Mouse (Mus musculus) lung, adult 2 months (tissue): ENCODE data around the gene Muc4. TPM values are rescaled to one million over a fixed set of nuclear protein-coding genes. Genes with fewer than 3 reads are reported as not detected.

Source experiments
- DNase-seq: peaks from one replicate; pipeline ENCODE4 v3.0.0; 2022
- H3K4me1 ChIP-seq: fragments of 200-500 bp; 2 replicates; pipeline ENCODE4 v1.6.1; 2011; ENCODE audit warnings: low read length; ENCODE audit not compliant: control insufficient read depth, insufficient read depth
- H3K4me3 ChIP-seq: fragments of 200-500 bp; replicated peaks from 2 replicates; pipeline ENCODE3; 2011; ENCODE audit warnings: low read depth, mild to moderate bottlenecking, control low read depth, low read length; ENCODE audit errors: extremely low read depth
- CTCF ChIP-seq: fragments of 200-500 bp; IDR thresholded peaks from 2 replicates; pipeline ENCODE4 v1.5.1; 2011; ENCODE audit warnings: mild to moderate bottlenecking, low read length, control low read depth; ENCODE audit not compliant: insufficient read depth
- POLR2A ChIP-seq: fragments of 200-500 bp; IDR thresholded peaks from 2 replicates; pipeline ENCODE4 v1.6.1; 2011; ENCODE audit warnings: low read depth, mild to moderate bottlenecking, control low read depth, low read length, borderline replicate concordance; ENCODE audit errors: extremely low read depth
- WGBS: fragments of 180-500 bp; shearing (Covaris S2); methylation state at CpG from one replicate; pipeline ENCODE4 v1.1.7; 2018; 5-methylcytosine and 5-hydroxymethylcytosine counted together
- polyA plus RNA-seq: library from polyadenylated mRNA; depleted of rRNA; stranded (reverse); fragments of >200 nt; gene quantifications from 2 replicates; pipeline ENCODE4 v1.2.3, GENCODE M21; 2012

The Muc4 gene
- polyA plus RNA-seq, 1 experiment = 17.3 TPM

GRCm38 (mm10) chr16:32750242-32751127 lies 14.8 kb downstream of the Muc4 start:
- Histone ChIP-seq H3K4me3 (no peak overlapping the region), H3K4me1 (no peaks in the 10 kb centered on the region)
- TF ChIP-seq CTCF = no peak
- no peak for TF ChIP-seq POLR2A
- 73% methylated on average over 5 of the region's 5 CpGs for WGBS
- no peak for DNase-seq

GRCm38 (mm10) chr16:32764550-32764949 lies 28.9 kb downstream of the Muc4 start:
- WGBS = 83% methylated on average over 2 of the region's 2 CpGs
- H3K4me1 ChIP-seq = no peaks in the 10 kb centered on the region
- no peak overlapping the region for H3K4me3 ChIP-seq
- no peak for TF ChIP-seq POLR2A
- TF ChIP-seq CTCF = no peak
- DNase-seq = no peak

GRCm38 (mm10) chr16:32764961-32765360 lies 29.3 kb downstream of the Muc4 start:
- Histone ChIP-seq H3K4me1 (no peaks in the 10 kb centered on the region), H3K4me3 (no peak overlapping the region)
- no peak for TF ChIP-seq CTCF
- no peak for TF ChIP-seq POLR2A
- no peak for DNase-seq
- WGBS = 68% methylated on average over 6 of the region's 6 CpGs

GRCm38 (mm10) chr16:32766904-32767303 lies 31.2 kb downstream of the Muc4 start:
- TF ChIP-seq CTCF (no peak), POLR2A (no peak)
- no peaks in the 10 kb centered on the region for H3K4me1 ChIP-seq
- no peak overlapping the region for H3K4me3 ChIP-seq
- no peak for DNase-seq
- WGBS = 94% methylated on average over 7 of the region's 7 CpGs

- TF ChIP-seq CTCF = no peak
- TF ChIP-seq POLR2A = no peak
- no peak for DNase-seq
- 67% methylated on average over 10 of the region's 10 CpGs for WGBS
- H3K4me1 ChIP-seq = no peaks in the 10 kb centered on the region
- H3K4me3 ChIP-seq = no peak overlapping the region
Observed at GRCm38 (mm10) chr16:32776676-32777075, 41.0 kb downstream of the Muc4 start.

GRCm38 (mm10) chr16:32778956-32779355 lies 43.3 kb downstream of the Muc4 start:
- WGBS = 66% methylated on average over 8 of the region's 8 CpGs

GRCm38 (mm10) chr16:32783324-32784062 lies 47.8 kb downstream of the Muc4 start:
- no peak for DNase-seq

More at GRCm38 (mm10) chr16:32778956-32779355, 43.3 kb downstream of the Muc4 start:
- Histone ChIP-seq H3K4me3 (no peak overlapping the region), H3K4me1 (no peaks in the 10 kb centered on the region)
- no peak for TF ChIP-seq CTCF
- TF ChIP-seq POLR2A = no peak
- DNase-seq = no peak

GRCm38 (mm10) chr16:32784840-32785239 lies 49.2 kb downstream of the Muc4 start:
- WGBS = 84% methylated on average over 13 of the region's 13 CpGs
- no peak overlapping the region for H3K4me3 ChIP-seq
- TF ChIP-seq CTCF (no peak), POLR2A (no peak)
- no peak for DNase-seq
- no peaks in the 10 kb centered on the region for H3K4me1 ChIP-seq

More at GRCm38 (mm10) chr16:32783324-32784062, 47.8 kb downstream of the Muc4 start:
- no peak overlapping the region for H3K4me3 ChIP-seq
- no peak for TF ChIP-seq CTCF
- TF ChIP-seq POLR2A = no peak
- no peaks in the 10 kb centered on the region for H3K4me1 ChIP-seq
- 42% methylated on average over 5 of the region's 5 CpGs for WGBS

GRCm38 (mm10) chr16:32790056-32790455 lies 54.4 kb downstream of the Muc4 start:
- H3K4me3 ChIP-seq = no peak overlapping the region
- no peaks in the 10 kb centered on the region for H3K4me1 ChIP-seq
- no peak for DNase-seq
- 91% methylated on average over 5 of the region's 5 CpGs for WGBS
- TF ChIP-seq POLR2A = no peak
- no peak for TF ChIP-seq CTCF
